Mouse (Mus musculus): ENCODE measurements around the gene Zfand2b.

Zfand2b gene

DNA sequence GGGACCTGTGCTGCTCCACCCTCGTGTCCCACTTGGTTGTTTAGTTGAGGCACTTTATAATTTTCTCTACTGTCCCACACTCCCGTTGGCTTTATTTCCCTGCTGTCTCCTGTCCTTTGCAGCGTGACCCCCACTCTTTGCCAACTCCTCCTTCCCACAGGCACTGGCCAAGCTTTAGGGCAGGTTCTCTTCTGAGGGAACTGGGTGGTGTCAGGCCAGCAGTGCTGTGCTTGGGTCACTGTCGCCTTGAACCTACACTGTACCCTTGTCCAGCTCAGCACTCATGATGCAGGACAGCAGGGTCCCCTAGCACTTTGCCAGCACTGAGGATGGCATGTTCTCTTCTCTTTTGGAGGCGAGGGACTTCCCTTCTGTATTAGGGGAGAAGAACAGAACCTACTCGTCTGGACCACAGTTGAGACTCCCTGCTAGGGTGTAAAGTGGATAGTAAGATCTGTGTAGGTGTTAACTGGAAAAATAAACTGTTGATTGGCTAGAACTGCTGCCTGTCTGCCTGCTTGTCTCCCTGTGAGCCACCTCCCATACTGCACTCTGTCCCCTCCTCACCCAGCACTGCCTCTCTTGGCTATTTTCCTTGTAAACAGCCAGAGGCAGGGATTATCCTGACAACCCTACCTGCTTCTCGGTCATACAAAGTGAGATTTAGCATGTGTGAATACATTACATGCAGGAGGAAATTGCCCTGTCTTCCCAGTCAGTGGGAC is 20.9 kb upstream of the Zfand2b start:
- ChIA-PET CTCF (interaction anchor here in 3 of 4 experiments (0.6 to 1.5 kb wide), 3 partner anchors 33 to 521 kb away, joined by 3 to 5 read pairs (median 4); partner anchors contain the start of gene Abcb6 (in 1 of the 3)), POLR2A (interaction anchor here in 1 of 4 experiments (1.2 to 1.4 kb wide), 2 partner anchors 10 to 21 kb away, joined by 3 read pairs; partner anchors contain the start of gene Zfand2b)

DNA sequence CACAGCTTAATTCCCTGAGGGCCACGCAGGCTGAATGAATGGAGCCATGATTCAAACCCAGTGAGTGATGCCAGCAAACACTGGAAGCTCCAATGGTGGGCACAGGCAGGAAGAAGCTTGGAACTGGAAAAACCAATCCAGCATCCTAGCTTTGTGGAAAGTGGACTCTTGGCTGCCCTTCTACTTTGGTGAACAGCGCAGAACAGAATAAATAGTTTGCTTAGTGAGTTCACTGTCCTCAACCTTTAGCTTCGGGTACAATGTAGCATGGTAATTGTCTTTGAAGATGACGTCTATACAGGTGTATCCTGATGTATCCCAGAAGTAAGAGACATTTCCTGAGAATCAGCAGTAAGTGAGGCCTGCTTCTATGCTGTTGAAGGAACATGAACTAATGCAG is 19.7 kb upstream of the Zfand2b start:
- POLR2A ChIA-PET: interaction anchor here in 2 of 4 experiments (0.9 to 1.4 kb wide), 3 partner anchors 20 to 54 kb away, joined by 3 read pairs; partner anchors contain the start of genes Ankzf1 (in 1 of the 2), Atg9a (in 1 of the 2) and Zfand2b (in 1 of the 2)
- CTCF ChIA-PET: interaction anchor here in 3 of 4 experiments (0.6 to 1.5 kb wide), 4 partner anchors 106 to 366 kb away, joined by 3 to 4 read pairs (median 4); no protein-coding TSS in a partner anchor

DNA sequence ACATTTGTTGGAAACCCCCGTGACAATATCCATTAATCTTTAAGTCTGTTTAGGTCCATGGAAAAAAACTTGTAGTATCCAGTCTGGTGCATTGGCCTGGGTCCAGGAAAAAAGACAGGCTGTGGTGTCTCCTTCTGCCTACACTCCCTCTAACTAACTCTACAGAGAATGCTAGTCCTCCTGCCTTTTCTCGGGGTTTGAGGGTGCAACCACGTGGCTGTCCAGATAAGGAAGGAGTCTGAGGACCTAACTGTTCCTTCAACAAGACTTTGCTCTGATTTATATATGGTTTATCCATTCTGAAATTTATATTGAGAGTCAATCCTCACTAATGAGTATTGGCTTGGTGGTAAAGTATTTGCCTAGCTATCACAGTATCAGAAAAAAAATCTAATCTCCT is 12.6 kb upstream of the Zfand2b start:
- POLR2A ChIA-PET: interaction anchor here in 1 of 4 experiments (0.5 to 1.6 kb wide), 2 partner anchors 13 to 709 kb away, joined by 4 to 6 read pairs; partner anchors contain the start of gene Zfand2b

GRCm38 (mm10) chr1:75158990-75159389 is 9.5 kb upstream of the Zfand2b start:
- CTCF ChIA-PET: interaction anchor here in 1 of 4 experiments (1.0 kb wide), 1 partner anchor 93 kb away, joined by 3 read pairs; no protein-coding TSS in a partner anchor
- POLR2A ChIA-PET: interaction anchor here in 2 of 4 experiments (0.9 to 1.8 kb wide), 4 partner anchors 10 to 104 kb away, joined by 3 to 6 read pairs (median 4); partner anchors contain the start of genes Ankzf1 (in 1 of the 2), Atg9a (in 1 of the 2) and Zfand2b (in 1 of the 2)

More for the DNA sequence above, 12.6 kb upstream of the Zfand2b start:
- CTCF ChIA-PET: interaction anchor here in 1 of 4 experiments (1.0 kb wide), 1 partner anchor 332 kb away, joined by 4 read pairs; no protein-coding TSS in a partner anchor

DNA sequence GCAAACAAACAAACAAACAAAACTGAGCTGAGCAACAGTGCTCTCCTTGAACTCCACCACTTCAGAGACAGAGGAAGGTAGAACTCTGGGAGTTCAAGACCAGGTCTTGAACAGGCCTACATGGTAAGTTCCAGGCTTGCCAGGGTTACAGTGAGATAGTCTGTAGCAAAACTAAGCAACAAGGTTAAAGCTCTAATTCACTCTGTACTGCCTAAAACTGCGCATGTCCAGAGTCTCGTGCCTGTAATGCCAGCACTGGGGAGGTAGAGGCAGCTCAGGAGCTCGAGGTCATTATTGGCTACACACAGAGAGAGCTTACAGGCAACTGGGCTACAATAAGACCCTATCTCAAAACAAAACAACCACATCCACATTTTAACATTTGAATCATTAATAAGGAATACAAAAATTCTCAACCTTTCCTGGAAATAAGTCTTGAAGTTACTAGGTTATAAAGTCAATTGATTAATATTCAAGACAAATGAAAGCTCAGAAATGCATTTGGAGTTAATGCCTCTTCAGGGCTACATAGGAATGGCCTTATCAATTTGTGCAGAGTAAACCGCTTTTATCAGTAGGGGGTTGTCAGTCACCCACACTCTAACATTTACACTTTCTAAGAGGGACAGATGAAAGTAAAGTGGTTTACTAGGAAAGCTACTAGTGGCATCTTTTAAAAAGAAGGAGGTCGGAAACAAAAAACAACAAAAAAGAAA is 8.7 kb upstream of the Zfand2b start:
- ChIA-PET CTCF (interaction anchor here in 1 of 4 experiments (1.0 kb wide), 1 partner anchor 92 kb away, joined by 3 read pairs; no protein-coding TSS in a partner anchor), POLR2A (interaction anchor here in 2 of 4 experiments (0.9 to 1.8 kb wide), 4 partner anchors 9 to 103 kb away, joined by 3 to 6 read pairs (median 4); partner anchors contain the start of genes Ankzf1 (in 1 of the 2), Atg9a (in 1 of the 2) and Zfand2b (in 1 of the 2))

GRCm38 (mm10) chr1:75160256-75160617 is 8.2 kb upstream of the Zfand2b start:
- CTCF ChIA-PET: interaction anchor here in 1 of 4 experiments (0.7 kb wide), 1 partner anchor 144 kb away, joined by 3 read pairs; no protein-coding TSS in a partner anchor
- POLR2A ChIA-PET: interaction anchor here in 2 of 4 experiments (0.6 to 1.8 kb wide), 2 partner anchors 8 to 22 kb away, joined by 4 to 6 read pairs; partner anchors contain the start of gene Zfand2b (in 1 of the 2)

- POLR2A ChIA-PET: interaction anchor here in 3 of 4 experiments (0.7 to 5.5 kb wide), 49 partner anchors 9 to 421 kb away, joined by 3 to 72 read pairs (median 5); partner anchors contain the start of genes Abcb6 (in 3 of the 3), Ankzf1 (in 3 of the 3), Atg9a (in 3 of the 3) and Dnpep (in 2 of the 3)
- CTCF ChIA-PET: interaction anchor here (0.5 to 1.8 kb wide), 11 partner anchors 12 to 301 kb away, joined by 3 to 12 read pairs (median 5); partner anchors contain the start of gene Abcb6 (in 1 of the 4)
These were observed 364 bp upstream of the Zfand2b start for GRCm38 (mm10) chr1:75168093-75168471.

DNA sequence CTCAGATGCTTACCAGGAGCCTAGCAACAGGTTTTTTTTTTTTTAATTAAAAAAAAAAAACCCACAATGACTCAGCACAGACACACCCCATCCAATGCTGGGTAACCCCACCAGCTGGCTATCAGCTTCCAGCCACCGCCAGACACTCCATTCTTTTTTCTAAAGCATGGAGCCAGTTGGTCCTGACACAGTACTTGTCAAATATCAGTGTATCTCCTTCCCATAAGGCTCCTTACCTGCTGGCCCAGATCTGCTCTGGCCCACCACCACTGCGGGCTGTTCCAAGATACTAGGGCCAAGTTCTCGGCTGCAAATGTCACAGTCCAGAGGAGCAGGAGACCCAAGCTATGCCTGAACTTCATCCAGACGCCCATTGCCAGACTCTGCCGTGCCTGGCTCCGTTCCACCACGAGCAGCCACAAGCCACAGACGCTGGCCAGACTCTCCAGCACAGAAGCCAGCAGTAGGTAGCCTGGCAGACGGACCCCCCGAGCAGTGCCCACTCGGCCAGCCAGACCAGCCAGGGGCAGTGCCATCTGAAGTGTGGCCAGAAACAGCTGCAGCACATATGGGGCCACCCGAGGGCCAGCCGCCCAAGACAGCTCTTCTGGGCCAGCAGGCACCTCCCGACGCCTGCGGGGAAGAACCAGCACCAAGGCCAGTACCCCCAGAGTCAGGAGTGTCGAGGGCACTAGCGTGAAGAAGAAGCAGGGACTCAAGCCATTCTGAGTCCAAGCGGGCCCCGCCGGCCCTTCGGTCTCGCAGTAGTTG is 11.1 kb downstream of the Zfand2b start:
- CTCF ChIA-PET: interaction anchor here in 2 of 4 experiments (0.6 to 4.4 kb wide), 11 partner anchors 11 to 297 kb away, joined by 3 to 20 read pairs (median 6); partner anchors contain the start of genes Ankzf1 (in 1 of the 2), Atg9a (in 1 of the 2), Dnpep (in 1 of the 2) and Zfand2b (in 1 of the 2)
- POLR2A ChIA-PET: interaction anchor here (0.8 to 6.5 kb wide), 31 partner anchors 8 to 318 kb away, joined by 3 to 72 read pairs (median 5); partner anchors contain the start of genes Ankzf1 (in 3 of the 4), Atg9a (in 3 of the 4), Zfand2b (in 3 of the 4) and Tuba4a (in 2 of the 4)

GRCm38 (mm10) chr1:75180105-75180590 is 11.7 kb downstream of the Zfand2b start, which contains the start of gene Abcb6:
TSS of gene Abcb6 (minus strand) at chr1:75180392.
- ChIA-PET POLR2A (interaction anchor here (0.6 to 6.5 kb wide), 57 partner anchors 9 to 1069 kb away, joined by 3 to 72 read pairs (median 5); partner anchors contain the start of genes Ankzf1 (in 3 of the 4), Atg9a (in 3 of the 4), Zfand2b (in 3 of the 4) and Dnajb2 (in 2 of the 4)), CTCF (interaction anchor here (0.5 to 4.4 kb wide), 21 partner anchors 12 to 413 kb away, joined by 3 to 20 read pairs (median 4); partner anchors contain the start of genes Ankzf1 (in 1 of the 4), Atg9a (in 1 of the 4), Dnpep (in 1 of the 4) and Zfand2b (in 1 of the 4))

GRCm38 (mm10) chr1:75180741-75181140 is 12.3 kb downstream of the Zfand2b start:
- POLR2A ChIA-PET: interaction anchor here (0.5 to 6.5 kb wide), 59 partner anchors 9 to 1070 kb away, joined by 3 to 72 read pairs (median 5); partner anchors contain the start of genes Ankzf1 (in 3 of the 4), Atg9a (in 3 of the 4), Zfand2b (in 3 of the 4) and Dnajb2 (in 2 of the 4)

DNA sequence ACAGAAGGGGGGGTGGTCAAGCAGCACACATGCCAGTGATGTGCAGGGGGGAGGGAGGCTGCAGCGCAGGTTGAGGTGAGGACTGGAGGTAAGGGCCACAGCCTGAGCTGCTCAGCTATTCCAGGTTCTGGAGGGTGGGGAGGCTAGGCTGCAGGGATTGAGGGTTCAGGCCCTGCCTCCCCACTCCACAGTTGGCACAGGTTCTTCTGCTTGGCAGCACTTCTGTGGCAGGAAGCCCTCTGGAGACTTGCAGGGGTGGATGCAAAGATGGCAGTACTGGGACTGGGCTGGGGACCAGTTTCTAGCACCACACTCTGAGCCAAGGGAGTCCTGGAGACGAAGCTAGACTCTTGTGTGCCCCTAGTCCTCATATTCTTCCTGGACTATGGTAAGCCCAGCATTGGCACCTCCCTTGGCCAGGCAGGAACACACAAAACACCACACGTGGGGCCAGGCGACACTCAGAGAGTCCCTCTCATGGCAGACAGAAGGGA is 13.0 kb downstream of the Zfand2b start:
- ChIA-PET POLR2A (interaction anchor here in 3 of 4 experiments (0.6 to 6.5 kb wide), 30 partner anchors 9 to 323 kb away, joined by 3 to 72 read pairs (median 8); partner anchors contain the start of genes Ankzf1 (in 3 of the 3), Atg9a (in 3 of the 3), Zfand2b (in 3 of the 3) and Tuba4a (in 2 of the 3)), CTCF (interaction anchor here in 3 of 4 experiments (0.6 to 4.4 kb wide), 10 partner anchors 11 to 809 kb away, joined by 3 to 20 read pairs (median 4); partner anchors contain the start of genes Ankzf1 (in 1 of the 3), Atg9a (in 1 of the 3) and Tuba4a (in 1 of the 3))

More at GRCm38 (mm10) chr1:75180741-75181140, 12.3 kb downstream of the Zfand2b start:
- CTCF ChIA-PET: interaction anchor here (0.5 to 4.4 kb wide), 25 partner anchors 11 to 808 kb away, joined by 3 to 20 read pairs (median 4); partner anchors contain the start of genes Ankzf1 (in 2 of the 4), Atg9a (in 2 of the 4), Dnpep (in 1 of the 4) and Tuba4a (in 1 of the 4)

GRCm38 (mm10) chr1:75182160-75182559 is 13.7 kb downstream of the Zfand2b start:
- CTCF ChIA-PET: interaction anchor here (0.6 to 4.4 kb wide), 11 partner anchors 10 to 573 kb away, joined by 3 to 20 read pairs (median 4); partner anchors contain the start of genes Ankzf1 (in 1 of the 4) and Atg9a (in 1 of the 4)
- POLR2A ChIA-PET: interaction anchor here in 3 of 4 experiments (0.6 to 6.5 kb wide), 14 partner anchors 8 to 370 kb away, joined by 3 to 72 read pairs (median 4); partner anchors contain the start of genes Ankzf1 (in 2 of the 3), Atg9a (in 2 of the 3), Zfand2b (in 2 of the 3) and Dnpep (in 1 of the 3)

DNA sequence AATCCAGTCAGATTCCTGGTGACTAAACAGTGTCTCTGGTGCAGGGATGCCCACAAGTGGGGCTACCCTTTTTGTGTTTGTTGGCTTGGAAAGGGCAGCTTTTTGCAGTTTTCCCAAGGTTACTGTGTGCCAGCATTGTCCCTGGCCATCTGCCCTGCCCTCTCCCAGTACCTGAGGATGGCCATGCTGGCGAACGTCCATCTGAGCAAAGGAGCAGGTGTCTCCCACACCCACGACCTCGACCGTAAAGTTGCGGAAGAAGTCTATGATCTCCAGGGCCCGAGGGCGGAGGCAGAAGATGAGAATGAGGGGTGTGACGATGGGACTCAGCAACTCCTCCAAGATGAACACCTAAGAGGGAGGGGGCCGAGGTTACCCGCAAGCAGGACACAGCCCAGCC is 17.0 kb downstream of the Zfand2b start:
- ChIA-PET POLR2A (interaction anchor here in 2 of 4 experiments (0.6 to 2.6 kb wide), 6 partner anchors 12 to 66 kb away, joined by 3 to 7 read pairs (median 3); partner anchors contain the start of genes Tuba4a (in 1 of the 2) and Zfand2b (in 1 of the 2)), CTCF (no interaction called here)

GRCm38 (mm10) chr1:75187126-75187525 is 18.7 kb downstream of the Zfand2b start:
- POLR2A ChIA-PET: interaction anchor here in 3 of 4 experiments (0.8 to 2.6 kb wide), 7 partner anchors 17 to 379 kb away, joined by 3 to 7 read pairs (median 4); partner anchors contain the start of genes Zfand2b (in 2 of the 3) and Tuba4a (in 1 of the 3)
- CTCF ChIA-PET: no interaction called here

GRCm38 (mm10) chr1:75187914-75188483 is 19.6 kb downstream of the Zfand2b start:
- ChIA-PET CTCF (no interaction called here), POLR2A (no interaction called here)
